Mouse (Mus musculus) thymus, adult 2 months (tissue): Measurements from ENCODE around the gene Rmnd5a.

Experiments
- CTCF ChIP-seq: fragments of 200-500 bp; IDR thresholded peaks from 2 replicates; pipeline ENCODE4 v1.5.1; 2012; ENCODE audit warnings: mild to moderate bottlenecking, control low read depth, low read length, moderate library complexity, borderline replicate concordance; ENCODE audit not compliant: control insufficient read depth, poor library complexity, insufficient read depth; ENCODE audit errors: extremely low read depth
- POLR2A ChIP-seq: fragments of 200-500 bp; IDR thresholded peaks from 2 replicates; pipeline ENCODE4 v1.6.1; 2012; ENCODE audit warnings: mild to moderate bottlenecking, low read length, control low read depth, moderate library complexity; ENCODE audit not compliant: control insufficient read depth, poor library complexity, insufficient read depth; ENCODE audit errors: extremely low read depth

DNA sequence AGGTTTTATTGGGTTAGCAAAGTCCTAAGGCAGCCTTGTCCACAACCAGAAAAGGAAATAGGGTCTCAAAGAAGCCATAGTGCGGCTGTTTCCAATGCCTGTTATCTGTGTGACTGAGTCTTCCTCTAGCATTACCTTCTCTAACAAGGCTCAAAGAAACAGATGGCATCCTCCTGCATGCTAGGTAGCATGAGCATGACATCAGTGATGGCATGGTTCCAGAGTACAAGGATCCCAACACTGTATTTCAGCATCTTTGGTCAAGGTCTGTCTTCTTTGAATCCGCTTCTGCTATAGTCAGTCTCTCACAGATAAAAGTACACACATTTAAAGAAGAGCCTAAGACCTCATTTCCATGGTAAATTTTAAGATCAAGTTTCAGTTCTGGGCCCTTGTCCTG is 49.9 kb downstream of the Rmnd5a start:
- TF ChIP-seq CTCF (no peak), POLR2A (no peak)
